Mouse (Mus musculus): ENCODE measurements around the gene Mrgbp. TPM values are rescaled to one million over a fixed set of nuclear protein-coding genes. Genes with fewer than 3 reads are reported as not detected.

The Mrgbp gene
- polyA plus RNA-seq, 1 experiment from 2014 or later: 41.8 TPM

DNA sequence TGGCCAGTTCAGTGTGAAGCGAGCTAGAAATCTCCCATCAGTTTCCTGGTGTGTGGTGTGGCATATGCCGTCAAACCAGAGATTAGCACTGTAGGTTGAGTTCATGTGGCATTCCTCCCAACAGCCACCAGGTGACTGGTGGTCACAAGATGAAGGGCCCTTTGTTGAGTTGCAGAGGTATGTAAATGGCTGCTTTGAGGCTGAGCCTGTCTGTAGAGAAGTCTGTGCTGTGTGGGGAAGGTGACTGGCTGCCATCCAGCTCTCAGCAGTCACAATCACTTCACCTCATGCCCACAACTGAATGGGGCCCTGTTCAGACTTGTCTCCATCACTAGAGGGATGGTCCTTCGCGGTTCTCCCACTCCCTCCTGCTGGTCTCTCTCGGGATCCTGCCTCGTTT lies 23.7 kb downstream of the Mrgbp start:
- ATAC-seq (ENCODE audit: insufficient read depth, low FRiP score, low TSS enrichment): no peak

DNA sequence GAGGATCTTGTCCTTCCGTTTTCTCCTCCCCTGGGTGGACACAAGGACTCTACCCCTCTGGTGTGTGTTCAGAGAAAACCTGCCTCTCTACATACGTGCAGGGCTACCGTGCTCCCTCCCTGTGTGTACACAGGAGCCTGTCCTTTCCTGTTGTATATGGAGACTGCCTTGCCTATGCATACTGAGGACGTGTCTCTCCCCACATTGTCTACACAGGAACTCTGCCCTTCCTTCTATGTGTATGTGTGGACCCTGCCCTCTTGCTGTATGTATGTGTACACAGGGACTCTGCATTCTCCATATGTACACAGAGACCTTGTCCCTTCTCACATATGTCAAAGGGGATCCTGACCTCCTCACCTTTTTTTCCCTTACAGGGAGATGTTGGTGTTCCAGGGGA lies 29.2 kb downstream of the Mrgbp start:
- DNase-seq (ENCODE audit: low spot score) (no peak), ATAC-seq (ENCODE audit: insufficient read depth, low FRiP score, low TSS enrichment) (no peak)
- H3K27me3 ChIP-seq (ENCODE audit: control insufficient read depth, insufficient read depth, low read length): no peaks in the 10 kb centered on the region
- H3K36me3 ChIP-seq (ENCODE audit: control insufficient read depth, insufficient read depth, low read length): no peaks in the 10 kb centered on the region
- no peaks in the 10 kb centered on the region for H3K4me1 ChIP-seq (ENCODE audit: control insufficient read depth, insufficient read depth, low read length)
- H3K4me2 ChIP-seq (ENCODE audit: low read depth): no peak overlapping the region
- no peak overlapping the region for H3K9ac ChIP-seq (ENCODE audit: low read length)
- H3K4me3 ChIP-seq (ENCODE audit: low read depth, low read length): no peak overlapping the region
- H3K27ac ChIP-seq (ENCODE audit: low read depth, low read length): no peak overlapping the region
- no peaks in the 10 kb centered on the region for H3K9me3 ChIP-seq (ENCODE audit: control insufficient read depth, low read length)
- 81% methylated on average over 4 of the region's 4 CpGs for WGBS

More for the DNA sequence above, 23.7 kb downstream of the Mrgbp start:
- H3K4me3 ChIP-seq (ENCODE audit: low read depth, low read length): no peak overlapping the region
- no peak overlapping the region for H3K4me2 ChIP-seq (ENCODE audit: low read depth)
- no peaks in the 10 kb centered on the region for H3K27me3 ChIP-seq (ENCODE audit: control insufficient read depth, insufficient read depth, low read length)
- no peaks in the 10 kb centered on the region for H3K36me3 ChIP-seq (ENCODE audit: control insufficient read depth, insufficient read depth, low read length)
- WGBS: 52% methylated on average over 6 of the region's 6 CpGs
- H3K4me1 ChIP-seq (ENCODE audit: control insufficient read depth, insufficient read depth, low read length): 0 out of 2 replicates have a peak, but pooled peaks cover 3% of the 10 kb centered on the region
- no peak overlapping the region for H3K27ac ChIP-seq (ENCODE audit: low read depth, low read length)
- H3K9me3 ChIP-seq (ENCODE audit: control insufficient read depth, low read length): no peaks in the 10 kb centered on the region
- no peak overlapping the region for H3K9ac ChIP-seq (ENCODE audit: low read length)
- DNase-seq (ENCODE audit: low spot score): no peak

DNA sequence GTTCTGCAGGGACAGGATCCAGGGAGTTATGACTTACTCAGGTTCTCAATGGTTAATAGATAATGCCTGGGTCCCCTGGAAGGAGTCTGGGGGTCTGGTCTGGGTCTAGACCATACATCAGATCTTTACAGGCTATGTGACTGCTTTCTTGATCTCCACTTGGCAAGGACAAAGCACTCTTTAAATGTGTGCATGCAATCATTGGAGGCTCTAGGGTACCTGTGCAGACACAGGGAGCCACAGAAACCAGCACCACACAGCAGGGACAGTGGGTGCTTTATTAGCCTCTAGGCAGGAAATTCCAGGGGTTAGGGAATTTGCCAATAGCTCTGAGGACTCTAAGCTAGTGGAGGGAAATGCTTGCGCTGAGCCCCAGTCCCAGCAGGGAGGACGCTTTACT lies 30.8 kb downstream of the Mrgbp start:
- Histone ChIP-seq H3K4me1 (ENCODE audit: control insufficient read depth, insufficient read depth, low read length) (no peaks in the 10 kb centered on the region), H3K9me3 (ENCODE audit: control insufficient read depth, low read length) (no peaks in the 10 kb centered on the region), H3K9ac (ENCODE audit: low read length) (no peak overlapping the region), H3K36me3 (ENCODE audit: control insufficient read depth, insufficient read depth, low read length) (no peaks in the 10 kb centered on the region), H3K4me2 (ENCODE audit: low read depth) (no peak overlapping the region), H3K4me3 (ENCODE audit: low read depth, low read length) (no peak overlapping the region), H3K27ac (ENCODE audit: low read depth, low read length) (no peak overlapping the region), H3K27me3 (ENCODE audit: control insufficient read depth, insufficient read depth, low read length) (no peaks in the 10 kb centered on the region)
- ATAC-seq (ENCODE audit: insufficient read depth, low FRiP score, low TSS enrichment) (no peak), DNase-seq (ENCODE audit: low spot score) (no peak)
- WGBS: 65% methylated on average over 2 of the region's 2 CpGs

Other genes with a start within 250 kb of the Mrgbp start
- gene Gata5, start 246.6 kb upstream of the Mrgbp start, polyA plus RNA-seq (2014; fragmentation: Nextera tagmentation; extraction: Ambion mirVana): 0.16 and 0.19 TPM in 2 replicates
- 3.6 and 6.2 TPM in 2 replicates for gene Slco4a1, start 125.1 kb upstream of the Mrgbp start, polyA plus RNA-seq (2014; fragmentation: Nextera tagmentation; extraction: Ambion mirVana)
- 0.15 and 0.69 TPM in 2 replicates for gene Ntsr1, start 81.3 kb upstream of the Mrgbp start, polyA plus RNA-seq (2014; fragmentation: Nextera tagmentation; extraction: Ambion mirVana)
- 98.0 and 106 TPM in 2 replicates for gene Ogfr, start 7.9 kb downstream of the Mrgbp start, polyA plus RNA-seq (2014; fragmentation: Nextera tagmentation; extraction: Ambion mirVana)
- gene Col9a3, start 16.5 kb downstream of the Mrgbp start, polyA plus RNA-seq (2014; fragmentation: Nextera tagmentation; extraction: Ambion mirVana): 19.9 and 23.1 TPM in 2 replicates
- gene Tcfl5, start 61.4 kb downstream of the Mrgbp start, polyA plus RNA-seq (2014; fragmentation: Nextera tagmentation; extraction: Ambion mirVana): 0.30 and 0.81 TPM in 2 replicates
- gene Dido1, start 128.7 kb downstream of the Mrgbp start, polyA plus RNA-seq (2014; fragmentation: Nextera tagmentation; extraction: Ambion mirVana): 31.5 and 32.5 TPM in 2 replicates
- 59.9 and 66.0 TPM in 2 replicates for gene Gid8, start 128.8 kb downstream of the Mrgbp start, polyA plus RNA-seq (2014; fragmentation: Nextera tagmentation; extraction: Ambion mirVana)
- 0.42 TPM in 2 replicates for gene Slc17a9, start 144.0 kb downstream of the Mrgbp start, polyA plus RNA-seq (2014; fragmentation: Nextera tagmentation; extraction: Ambion mirVana)
- gene Bhlhe23, start 195.6 kb downstream of the Mrgbp start, polyA plus RNA-seq (2014; fragmentation: Nextera tagmentation; extraction: Ambion mirVana): 4.9 and 5.3 TPM in 2 replicates

Measured in neural tube, embryonic 11.5 days (tissue).